Mouse (Mus musculus) adrenal gland, postnatal 25 days (tissue): ENCODE measurements around the gene Sun2. TPM values are rescaled to one million over a fixed set of nuclear protein-coding genes. Genes with fewer than 3 reads are reported as not detected.

ENCODE experiments used
- DNase-seq: peaks from one replicate; pipeline ENCODE4 v3.0.0; 2021; ENCODE audit warnings: mixed read lengths
- total RNA-seq: library from RNA; stranded (reverse); gene quantifications from 2 replicates; pipeline ENCODE4 v1.2.3, GENCODE M21; 2021

The Sun2 gene
- total RNA-seq, 1 experiment from 2014 or later, result 50.9 TPM

- no peak for DNase-seq
These were observed 56.1 kb downstream of the Sun2 start for GRCm38 (mm10) chr15:79686046-79686869.

DNA sequence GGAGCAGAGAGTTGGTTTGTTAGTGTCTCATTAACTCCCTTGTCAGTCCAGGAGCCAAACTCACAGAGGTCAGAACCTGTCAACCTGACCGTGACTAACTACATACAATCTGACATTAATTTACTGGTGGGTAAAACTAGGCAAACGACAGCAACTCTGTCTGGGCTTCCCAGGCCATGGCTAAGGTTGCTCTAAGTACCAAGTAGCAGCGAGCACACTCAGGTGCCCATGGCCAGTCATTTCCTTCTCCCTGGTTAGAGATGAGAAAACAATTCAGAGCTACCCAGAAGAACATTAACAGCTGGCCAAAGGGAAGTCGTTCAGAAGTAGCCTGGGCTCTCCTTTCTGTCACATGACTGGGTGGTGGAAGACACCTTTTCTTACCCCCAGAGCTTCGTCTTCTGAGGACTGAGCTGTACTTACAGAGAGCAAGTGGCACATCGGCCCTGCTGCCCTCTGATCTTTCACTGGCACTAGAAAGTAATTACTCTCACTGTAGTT lies 57.1 kb downstream of the Sun2 start:
- no peak for DNase-seq

DNA sequence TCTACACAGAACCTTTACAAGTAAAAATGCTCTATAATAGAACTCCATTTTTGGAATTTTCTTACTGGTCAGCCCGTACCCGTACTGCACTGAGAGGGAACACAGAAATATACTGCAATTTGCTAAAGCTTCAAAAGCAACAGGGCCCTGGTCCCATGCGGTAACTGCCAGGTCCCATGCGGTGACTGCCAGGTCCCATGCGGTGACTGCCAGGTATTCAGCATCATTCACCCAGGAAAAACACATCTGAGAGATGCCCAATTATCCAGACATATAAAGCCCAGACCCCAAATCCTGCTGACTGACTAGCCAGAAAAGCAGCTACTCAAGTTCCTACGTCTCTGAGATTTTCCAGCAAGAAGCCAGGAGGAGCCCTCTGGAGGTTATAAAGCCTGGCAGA lies 57.7 kb downstream of the Sun2 start:
- no peak for DNase-seq

GRCm38 (mm10) chr15:79683707-79684465 lies 58.5 kb downstream of the Sun2 start:
- peak; percentile 31 for DNase-seq

GRCm38 (mm10) chr15:79683146-79683545 lies 59.2 kb downstream of the Sun2 start:
- no peak for DNase-seq

DNA sequence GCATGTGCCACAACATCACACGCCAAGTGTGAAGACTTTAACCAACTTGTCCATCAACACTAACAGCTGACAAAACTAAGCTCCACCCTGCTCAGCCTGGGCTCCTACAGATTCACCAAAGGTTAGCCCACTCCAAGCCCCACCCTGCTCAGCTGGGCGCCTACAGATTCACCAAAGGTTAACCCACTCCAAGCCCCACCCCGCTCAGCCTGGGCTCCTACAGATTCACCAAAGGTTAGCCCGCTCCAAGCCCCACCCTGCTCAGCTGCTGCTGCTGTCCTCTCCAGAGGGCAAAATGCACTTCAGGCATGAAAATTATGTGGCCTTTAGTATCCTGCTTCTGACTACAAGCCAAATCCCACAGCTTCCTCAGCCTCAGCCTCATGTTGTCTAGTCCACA lies 60.4 kb downstream of the Sun2 start:
- DNase-seq, result no peak

DNA sequence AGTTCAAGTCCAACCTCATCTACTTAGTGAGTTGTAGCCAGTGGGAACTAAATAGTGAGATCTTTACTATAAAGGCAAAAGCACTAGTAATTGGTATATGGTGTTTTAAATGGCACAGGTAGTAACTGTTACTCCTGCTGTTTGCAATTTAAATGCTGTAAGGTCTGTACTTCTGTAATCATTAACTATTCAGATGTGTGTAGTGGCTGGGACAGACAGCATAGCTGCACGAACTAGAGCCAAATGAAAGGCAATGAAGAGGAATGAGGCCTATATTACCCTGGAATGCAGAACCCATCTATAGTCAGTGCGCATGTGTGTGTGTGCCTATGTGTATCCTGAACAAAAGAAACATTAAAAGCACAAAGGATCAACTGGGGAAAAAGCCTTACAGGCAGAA lies 64.4 kb downstream of the Sun2 start:
- no peak for DNase-seq

Other genes with a start within 250 kb of the Sun2 start
- 0.27 and 0.57 TPM in 2 replicates for gene Kcnj4, start 237.3 kb downstream of the Sun2 start, total RNA-seq
- 2.7 and 3.3 TPM in 2 replicates for gene Kdelr3, start 226.1 kb downstream of the Sun2 start, total RNA-seq
- gene Ddx17, start 195.8 kb downstream of the Sun2 start, total RNA-seq, result 331 and 385 TPM in 2 replicates
- 2.5 and 3.5 TPM in 2 replicates for gene Dmc1, start 137.4 kb downstream of the Sun2 start, total RNA-seq
- 2.9 and 4.1 TPM in 2 replicates for gene Fam227a, start 83.6 kb downstream of the Sun2 start, total RNA-seq
- gene Cby1, start 83.3 kb downstream of the Sun2 start, total RNA-seq, result 15.0 and 24.5 TPM in 2 replicates
- 82.7 and 113 TPM in 2 replicates for gene Tomm22, start 71.7 kb downstream of the Sun2 start, total RNA-seq
- 26.8 and 27.9 TPM in 2 replicates for gene Josd1, start 54.6 kb downstream of the Sun2 start, total RNA-seq
- gene Gtpbp1, start 51.7 kb downstream of the Sun2 start, total RNA-seq, result 30.1 and 34.7 TPM in 2 replicates
- 17.7 and 23.1 TPM in 2 replicates for gene Dnal4, start 35.3 kb upstream of the Sun2 start, total RNA-seq
- 4.6 and 6.8 TPM in 2 replicates for gene Nptxr, start 62.2 kb upstream of the Sun2 start, total RNA-seq
- gene Npcd, start 91.7 kb upstream of the Sun2 start, total RNA-seq, result 1.7 and 2.6 TPM in 2 replicates
- gene Cbx6, start 92.2 kb upstream of the Sun2 start, total RNA-seq, result 55.3 and 73.0 TPM in 2 replicates
- gene Apobec3, start 149.1 kb upstream of the Sun2 start, total RNA-seq, result 17.5 and 25.0 TPM in 2 replicates
- 15.7 and 22.4 TPM in 2 replicates for gene Cbx7, start 228.6 kb upstream of the Sun2 start, total RNA-seq